Mouse (Mus musculus): ENCODE results near the gene 1700025G04Rik. TPM values are rescaled to one million over a fixed set of nuclear protein-coding genes. Genes with fewer than 3 reads are reported as not detected.

The 1700025G04Rik gene
- polyA plus RNA-seq, 1 experiment from 2014 or later = 28.5 TPM

GRCm38 (mm10) chr1:152063357-152064145 lies 26.4 kb downstream of the 1700025G04Rik start:
- Histone ChIP-seq H3K9ac (ENCODE audit: low read depth, low read length) (no peak overlapping the region), H3K4me3 (ENCODE audit: low read depth, low read length) (no peak overlapping the region), H3K4me2 (ENCODE audit: low read length) (no peak overlapping the region), H3K4me1 (ENCODE audit: control insufficient read depth, insufficient read depth, low read length) (peaks cover 7% of the 10 kb centered on the region), H3K27me3 (ENCODE audit: control insufficient read depth, insufficient read depth, low read depth, low read length) (no peaks in the 10 kb centered on the region), H3K36me3 (ENCODE audit: control insufficient read depth, insufficient read depth, low read length) (no peaks in the 10 kb centered on the region), H3K9me3 (replicated peaks; ENCODE audit: control insufficient read depth, low read length, poor library complexity, severe bottlenecking) (no peaks in the 10 kb centered on the region), H3K27ac (ENCODE audit: low read length) (no peak overlapping the region)
- WGBS = 95% methylated on average over 11 of the region's 11 CpGs
- ATAC-seq = no peak

GRCm38 (mm10) chr1:152061745-152062144 lies 28.2 kb downstream of the 1700025G04Rik start:
- WGBS = 80% methylated on average over 12 of the region's 12 CpGs
- ATAC-seq = no peak
- Histone ChIP-seq H3K27me3 (ENCODE audit: control insufficient read depth, insufficient read depth, low read depth, low read length) (no peaks in the 10 kb centered on the region), H3K27ac (ENCODE audit: low read length) (no peak overlapping the region), H3K9me3 (replicated peaks; ENCODE audit: control insufficient read depth, low read length, poor library complexity, severe bottlenecking) (no peaks in the 10 kb centered on the region), H3K4me3 (ENCODE audit: low read depth, low read length) (no peak overlapping the region), H3K36me3 (ENCODE audit: control insufficient read depth, insufficient read depth, low read length) (no peaks in the 10 kb centered on the region), H3K4me1 (ENCODE audit: control insufficient read depth, insufficient read depth, low read length) (peaks cover 7% of the 10 kb centered on the region; the same call in 1 of the 2 replicates), H3K4me2 (ENCODE audit: low read length) (no peak overlapping the region), H3K9ac (ENCODE audit: low read depth, low read length) (no peak overlapping the region)

GRCm38 (mm10) chr1:152060265-152060664 lies 29.7 kb downstream of the 1700025G04Rik start:
- no peak for ATAC-seq
- H3K4me3 ChIP-seq (ENCODE audit: low read depth, low read length) = no peak overlapping the region
- peaks cover 7% of the 10 kb centered on the region; the same call in 1 of the 2 replicates for H3K4me1 ChIP-seq (ENCODE audit: control insufficient read depth, insufficient read depth, low read length)
- WGBS = 89% methylated on average over 3 of the region's 3 CpGs
- no peaks in the 10 kb centered on the region for H3K36me3 ChIP-seq (ENCODE audit: control insufficient read depth, insufficient read depth, low read length)
- H3K9me3 ChIP-seq (replicated peaks; ENCODE audit: control insufficient read depth, low read length, poor library complexity, severe bottlenecking) = no peaks in the 10 kb centered on the region
- H3K27me3 ChIP-seq (ENCODE audit: control insufficient read depth, insufficient read depth, low read depth, low read length) = no peaks in the 10 kb centered on the region
- no peak overlapping the region for H3K4me2 ChIP-seq (ENCODE audit: low read length)
- H3K9ac ChIP-seq (ENCODE audit: low read depth, low read length) = no peak overlapping the region
- H3K27ac ChIP-seq (ENCODE audit: low read length) = no peak overlapping the region

GRCm38 (mm10) chr1:152058776-152059175 lies 31.1 kb downstream of the 1700025G04Rik start:
- Histone ChIP-seq H3K27me3 (ENCODE audit: control insufficient read depth, insufficient read depth, low read depth, low read length) (no peaks in the 10 kb centered on the region), H3K4me2 (ENCODE audit: low read length) (no peak overlapping the region), H3K4me1 (ENCODE audit: control insufficient read depth, insufficient read depth, low read length) (peaks cover 7% of the 10 kb centered on the region; the same call in 1 of the 2 replicates), H3K36me3 (ENCODE audit: control insufficient read depth, insufficient read depth, low read length) (no peaks in the 10 kb centered on the region), H3K4me3 (ENCODE audit: low read depth, low read length) (no peak overlapping the region), H3K27ac (ENCODE audit: low read length) (no peak overlapping the region), H3K9me3 (replicated peaks; ENCODE audit: control insufficient read depth, low read length, poor library complexity, severe bottlenecking) (no peaks in the 10 kb centered on the region), H3K9ac (ENCODE audit: low read depth, low read length) (no peak overlapping the region)
- ATAC-seq = no peak
- WGBS = 83% methylated on average over 3 of the region's 3 CpGs

GRCm38 (mm10) chr1:152053112-152053511 lies 36.8 kb downstream of the 1700025G04Rik start:
- no peaks in the 10 kb centered on the region for H3K36me3 ChIP-seq (ENCODE audit: control insufficient read depth, insufficient read depth, low read length)
- H3K9ac ChIP-seq (ENCODE audit: low read depth, low read length) = no peak overlapping the region
- no peaks in the 10 kb centered on the region for H3K4me1 ChIP-seq (ENCODE audit: control insufficient read depth, insufficient read depth, low read length)
- H3K4me2 ChIP-seq (ENCODE audit: low read length) = no peak overlapping the region
- no peak overlapping the region for H3K4me3 ChIP-seq (ENCODE audit: low read depth, low read length)
- no peak overlapping the region for H3K27ac ChIP-seq (ENCODE audit: low read length)
- H3K27me3 ChIP-seq (ENCODE audit: control insufficient read depth, insufficient read depth, low read depth, low read length) = no peaks in the 10 kb centered on the region
- 87% methylated on average over 5 of the region's 5 CpGs for WGBS
- no peaks in the 10 kb centered on the region for H3K9me3 ChIP-seq (replicated peaks; ENCODE audit: control insufficient read depth, low read length, poor library complexity, severe bottlenecking)
- ATAC-seq = no peak

GRCm38 (mm10) chr1:152051858-152052257 lies 38.1 kb downstream of the 1700025G04Rik start:
- H3K27me3 ChIP-seq (ENCODE audit: control insufficient read depth, insufficient read depth, low read depth, low read length) = no peaks in the 10 kb centered on the region
- WGBS = 82% methylated on average over 9 of the region's 9 CpGs
- no peak overlapping the region for H3K4me3 ChIP-seq (ENCODE audit: low read depth, low read length)
- no peaks in the 10 kb centered on the region for H3K36me3 ChIP-seq (ENCODE audit: control insufficient read depth, insufficient read depth, low read length)
- no peaks in the 10 kb centered on the region for H3K9me3 ChIP-seq (replicated peaks; ENCODE audit: control insufficient read depth, low read length, poor library complexity, severe bottlenecking)
- H3K4me1 ChIP-seq (ENCODE audit: control insufficient read depth, insufficient read depth, low read length) = peaks cover 8% of the 10 kb centered on the region
- ATAC-seq = no peak
- no peak overlapping the region for H3K4me2 ChIP-seq (ENCODE audit: low read length)
- no peak overlapping the region for H3K9ac ChIP-seq (ENCODE audit: low read depth, low read length)
- no peak overlapping the region for H3K27ac ChIP-seq (ENCODE audit: low read length)

GRCm38 (mm10) chr1:152050037-152050436 lies 39.9 kb downstream of the 1700025G04Rik start:
- Histone ChIP-seq H3K27ac (ENCODE audit: low read length) (no peak overlapping the region), H3K4me1 (ENCODE audit: control insufficient read depth, insufficient read depth, low read length) (peaks cover 9% of the 10 kb centered on the region), H3K36me3 (ENCODE audit: control insufficient read depth, insufficient read depth, low read length) (no peaks in the 10 kb centered on the region), H3K27me3 (ENCODE audit: control insufficient read depth, insufficient read depth, low read depth, low read length) (no peaks in the 10 kb centered on the region), H3K4me3 (ENCODE audit: low read depth, low read length) (no peak overlapping the region), H3K4me2 (ENCODE audit: low read length) (no peak overlapping the region), H3K9ac (ENCODE audit: low read depth, low read length) (no peak overlapping the region), H3K9me3 (replicated peaks; ENCODE audit: control insufficient read depth, low read length, poor library complexity, severe bottlenecking) (no peaks in the 10 kb centered on the region)
- ATAC-seq = no peak
- 90% methylated on average over 7 of the region's 7 CpGs for WGBS

- Histone ChIP-seq H3K4me3 (ENCODE audit: low read depth, low read length) (no peak overlapping the region), H3K27ac (ENCODE audit: low read length) (no peak overlapping the region), H3K27me3 (ENCODE audit: control insufficient read depth, insufficient read depth, low read depth, low read length) (no peaks in the 10 kb centered on the region), H3K9me3 (replicated peaks; ENCODE audit: control insufficient read depth, low read length, poor library complexity, severe bottlenecking) (no peaks in the 10 kb centered on the region), H3K4me2 (ENCODE audit: low read length) (no peak overlapping the region), H3K36me3 (ENCODE audit: control insufficient read depth, insufficient read depth, low read length) (no peaks in the 10 kb centered on the region), H3K9ac (ENCODE audit: low read depth, low read length) (no peak overlapping the region), H3K4me1 (ENCODE audit: control insufficient read depth, insufficient read depth, low read length) (peaks cover 9% of the 10 kb centered on the region)
- 82% methylated on average over 4 of the region's 4 CpGs for WGBS
- no peak for ATAC-seq
Observed at GRCm38 (mm10) chr1:152048291-152048690, 41.6 kb downstream of the 1700025G04Rik start.

- ATAC-seq = 0 out of 2 replicates have a peak, but pooled peaks have one; percentile 43
- no peak overlapping the region for H3K4me3 ChIP-seq (ENCODE audit: low read depth, low read length)
- H3K4me1 ChIP-seq (ENCODE audit: control insufficient read depth, insufficient read depth, low read length) = peaks cover 9% of the 10 kb centered on the region
- WGBS = 46% methylated on average over 5 of the region's 5 CpGs
- no peaks in the 10 kb centered on the region for H3K36me3 ChIP-seq (ENCODE audit: control insufficient read depth, insufficient read depth, low read length)
- no peak overlapping the region for H3K4me2 ChIP-seq (ENCODE audit: low read length)
- H3K9ac ChIP-seq (ENCODE audit: low read depth, low read length) = 0 out of 2 replicates have a peak overlapping the region, but pooled peaks have one; percentile 8
- 0 out of 2 replicates have a peak overlapping the region, but pooled peaks have one; percentile 43 for H3K27ac ChIP-seq (ENCODE audit: low read length)
- H3K27me3 ChIP-seq (ENCODE audit: control insufficient read depth, insufficient read depth, low read depth, low read length) = no peaks in the 10 kb centered on the region
- no peaks in the 10 kb centered on the region for H3K9me3 ChIP-seq (replicated peaks; ENCODE audit: control insufficient read depth, low read length, poor library complexity, severe bottlenecking)
Observed at GRCm38 (mm10) chr1:152047416-152047815, 42.5 kb downstream of the 1700025G04Rik start.
